Mouse (Mus musculus): Measurements from ENCODE around the gene Fmo3. TPM values are rescaled to one million over a fixed set of nuclear protein-coding genes. Genes with fewer than 3 reads are reported as not detected.

Fmo3 gene
- not detected for total RNA-seq (2021)
- long read RNA-seq, experiment 1 = 0 reads
- long read RNA-seq, experiment 2 = 0 reads

- intact Hi-C loops (cut with DNase I) = no loop called here
- DNase-seq (ENCODE audit: low spot score in 2 of 2) = no peak
These were observed at the start of gene Fmo3 for GRCm38 (mm10) chr1:162984428-162984827. Gene Fmo3 (minus strand): TSS chr1:162984528.

- intact Hi-C loops (cut with DNase I) = no loop called here
- DNase-seq (ENCODE audit: low spot score in 2 of 2) = peak; percentile 5 to 43
These were observed 38.7 kb upstream of the Fmo3 start for GRCm38 (mm10) chr1:163023075-163023474.

- intact Hi-C loops (cut with DNase I) = no loop called here
- no peak for DNase-seq (ENCODE audit: low spot score in 2 of 2)
These were observed 24.9 kb upstream of the Fmo3 start for GRCm38 (mm10) chr1:163009220-163009619.

DNA sequence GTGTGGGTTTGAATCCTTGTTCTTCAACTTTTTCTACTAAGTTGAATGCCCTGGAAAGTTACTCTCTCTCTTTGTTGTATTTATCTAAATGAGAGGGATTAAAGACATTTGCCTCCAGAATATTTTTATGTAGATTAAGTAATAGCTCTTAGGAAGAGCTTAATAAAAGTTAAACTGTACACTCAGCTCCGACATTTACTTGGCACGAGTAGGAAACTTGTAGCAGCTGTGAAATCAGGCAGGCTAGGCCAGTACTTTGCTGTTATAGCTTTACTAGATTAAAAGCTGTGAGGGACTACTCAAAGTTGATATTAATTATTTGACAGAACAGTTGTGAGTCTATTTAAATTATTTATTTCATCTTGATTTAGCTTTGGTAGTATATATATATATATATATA is 19.2 kb upstream of the Fmo3 start:
- intact Hi-C loops (cut with DNase I) = no loop called here
- no peak for DNase-seq (ENCODE audit: low spot score in 2 of 2)

DNA sequence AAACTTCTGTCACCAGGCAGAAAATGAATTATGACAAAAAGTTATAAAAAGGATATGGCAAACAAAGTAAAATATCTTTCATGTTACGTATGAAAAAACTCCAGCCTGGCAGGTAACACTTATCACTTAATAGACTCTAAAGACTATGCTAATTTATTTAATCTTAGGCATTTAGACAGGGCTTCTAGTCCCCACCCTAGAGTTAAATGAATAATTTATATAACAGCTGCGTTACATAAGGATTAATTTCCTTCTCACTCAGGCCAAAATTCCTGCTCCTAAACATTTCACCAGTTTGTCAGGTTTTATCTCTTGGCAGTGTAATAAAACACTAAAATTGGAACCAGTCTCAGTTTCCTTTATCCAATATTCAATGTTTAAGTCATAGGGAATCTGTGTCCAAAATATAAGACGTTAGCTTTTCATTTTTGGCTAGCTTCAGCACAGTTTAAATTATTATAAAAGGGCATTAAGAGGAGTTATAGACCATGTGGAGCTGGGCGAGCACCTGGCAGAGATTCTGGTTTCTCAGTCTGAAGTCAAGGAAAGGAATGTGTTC is 17.0 kb upstream of the Fmo3 start:
- DNase-seq (ENCODE audit: low spot score in 2 of 2) = no peak
- intact Hi-C loops (cut with DNase I) = no loop called here

GRCm38 (mm10) chr1:162987546-162987945 is 3.2 kb upstream of the Fmo3 start:
- no peak for DNase-seq (ENCODE audit: low spot score in 2 of 2)
- intact Hi-C loops (cut with DNase I) = no loop called here

GRCm38 (mm10) chr1:162986777-162987176 is 2.4 kb upstream of the Fmo3 start:
- intact Hi-C loops (cut with DNase I) = no loop called here
- DNase-seq (ENCODE audit: low spot score in 2 of 2) = no peak

- DNase-seq (ENCODE audit: low spot score in 2 of 2) = no peak
- intact Hi-C loops (cut with DNase I) = no loop called here
These were observed 1.9 kb upstream of the Fmo3 start for GRCm38 (mm10) chr1:162986121-162986748.

- DNase-seq (ENCODE audit: low spot score in 2 of 2) = no peak
- intact Hi-C loops (cut with DNase I) = no loop called here
These were observed 20.8 kb downstream of the Fmo3 start for GRCm38 (mm10) chr1:162963556-162963955.

DNA sequence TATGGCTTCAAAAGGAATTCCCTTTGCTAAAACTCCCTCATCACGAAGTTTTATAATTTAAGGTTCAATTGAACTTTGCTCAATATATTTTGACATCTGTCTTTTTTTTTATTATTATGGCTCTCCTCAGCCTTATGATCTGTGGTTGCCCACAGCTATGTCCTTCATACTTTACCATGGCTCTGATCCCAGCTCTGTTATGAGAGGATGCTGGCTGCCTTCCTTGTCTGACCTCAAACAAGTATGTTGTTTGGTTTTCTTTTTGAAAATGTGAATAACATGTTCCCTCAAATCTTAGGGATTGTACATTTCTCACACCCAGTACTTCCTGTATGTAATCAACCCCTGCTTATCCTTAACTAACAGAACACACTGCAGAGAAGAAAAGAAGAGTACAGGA is 26.9 kb downstream of the Fmo3 start:
- intact Hi-C loops (cut with DNase I) = no loop called here
- no peak for DNase-seq (ENCODE audit: low spot score in 2 of 2)

DNA sequence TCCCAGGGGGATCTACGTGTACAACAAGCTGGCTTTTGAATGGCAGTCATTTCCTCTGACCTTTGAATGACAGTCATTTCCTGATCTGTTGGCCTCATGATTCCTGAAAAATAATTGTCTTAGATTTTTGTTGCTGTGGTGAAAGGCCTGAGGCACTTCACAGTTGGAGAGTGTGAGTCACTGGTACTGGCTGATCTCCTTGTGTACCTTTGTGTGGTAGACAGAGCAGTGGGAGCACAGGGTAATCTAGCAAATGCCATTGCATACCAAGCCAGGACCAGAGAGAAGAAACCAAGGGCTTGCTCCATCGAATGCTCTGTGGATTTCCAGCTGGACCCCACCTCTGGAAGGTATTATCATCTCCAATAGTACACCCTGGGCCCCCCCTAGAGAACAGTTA is 31.2 kb downstream of the Fmo3 start:
- no peak for DNase-seq (ENCODE audit: low spot score in 2 of 2)
- intact Hi-C loops (cut with DNase I) = no loop called here

GRCm38 (mm10) chr1:162949763-162950162 is 34.6 kb downstream of the Fmo3 start:
- intact Hi-C loops (cut with DNase I) = no loop called here
- no peak for DNase-seq (ENCODE audit: low spot score in 2 of 2)

DNA sequence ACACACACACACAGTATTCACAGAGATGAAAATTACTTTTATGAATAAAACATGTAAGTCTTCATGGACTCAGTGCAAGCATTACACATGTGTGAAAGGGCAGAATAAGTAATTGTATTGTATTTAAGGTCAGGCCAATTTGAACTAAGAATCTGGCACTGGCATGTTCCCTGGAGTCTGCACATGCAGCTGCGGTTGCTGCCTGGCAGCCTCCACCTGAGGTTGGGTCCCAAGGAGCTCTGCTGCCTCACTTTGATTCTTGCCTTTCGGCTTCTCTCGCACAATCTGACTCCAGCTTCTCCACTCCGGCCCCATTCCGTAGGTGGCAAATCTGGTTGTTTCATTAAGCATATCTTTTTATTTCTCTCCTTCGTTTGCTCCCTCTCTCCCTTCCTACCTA is 36.4 kb downstream of the Fmo3 start:
- intact Hi-C loops (cut with DNase I) = no loop called here
- DNase-seq (ENCODE audit: low spot score in 2 of 2) = no peak

DNA sequence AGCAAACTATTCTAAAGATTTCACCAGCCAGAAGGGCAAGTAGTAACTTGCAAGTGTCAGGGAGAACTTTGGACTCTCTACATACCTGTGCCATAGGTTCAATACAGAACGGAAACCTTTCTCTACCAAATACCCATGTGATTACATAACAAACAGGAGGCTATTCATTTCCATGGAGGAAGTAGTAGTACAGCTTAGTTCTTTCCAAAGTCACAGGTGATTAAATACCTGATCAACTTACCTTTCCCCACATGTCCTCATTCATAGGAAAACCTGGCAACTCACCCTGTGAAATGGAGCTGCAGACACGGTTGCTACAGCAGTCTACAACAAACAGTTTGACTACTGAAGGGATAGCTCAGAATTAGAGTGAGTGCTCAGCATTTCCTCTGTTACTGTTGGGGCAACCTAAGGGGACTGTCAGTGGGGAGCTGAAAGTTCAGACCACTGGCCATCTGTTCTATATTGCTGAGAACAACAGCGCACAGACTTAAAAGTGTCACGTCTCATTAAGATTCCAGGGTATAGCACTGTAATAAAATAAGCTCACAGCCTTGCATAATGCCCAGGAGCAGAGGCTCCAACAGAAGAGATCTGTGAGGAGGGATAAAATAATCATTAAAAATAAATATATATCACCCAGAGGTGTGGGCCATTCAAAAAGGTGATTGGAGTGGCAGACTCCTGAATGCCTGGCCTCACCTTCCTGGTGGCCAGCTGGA is 37.3 kb downstream of the Fmo3 start:
- intact Hi-C loops (cut with DNase I) = no loop called here
- DNase-seq (ENCODE audit: low spot score in 2 of 2) = no peak

DNA sequence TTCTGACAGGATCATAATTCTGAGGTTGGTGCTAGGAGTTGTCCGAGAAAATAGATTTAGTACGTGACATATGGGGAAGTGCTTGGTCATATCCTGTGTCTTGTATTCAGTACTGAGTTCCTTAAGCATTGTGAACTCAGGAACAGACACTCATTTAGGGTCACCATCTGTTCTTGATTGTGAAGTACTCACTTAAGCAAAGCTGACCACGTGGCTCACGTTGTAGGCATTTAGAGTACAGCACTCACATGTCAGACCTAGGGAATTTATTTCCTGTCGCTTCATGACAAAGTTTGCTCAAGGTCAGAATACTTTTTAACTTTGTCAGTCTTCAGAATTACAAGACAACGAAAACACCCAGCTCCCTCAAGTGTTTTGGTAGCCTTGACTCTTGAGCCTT is 40.6 kb downstream of the Fmo3 start:
- intact Hi-C loops (cut with DNase I) = no loop called here
- no peak for DNase-seq (ENCODE audit: low spot score in 2 of 2)

DNA sequence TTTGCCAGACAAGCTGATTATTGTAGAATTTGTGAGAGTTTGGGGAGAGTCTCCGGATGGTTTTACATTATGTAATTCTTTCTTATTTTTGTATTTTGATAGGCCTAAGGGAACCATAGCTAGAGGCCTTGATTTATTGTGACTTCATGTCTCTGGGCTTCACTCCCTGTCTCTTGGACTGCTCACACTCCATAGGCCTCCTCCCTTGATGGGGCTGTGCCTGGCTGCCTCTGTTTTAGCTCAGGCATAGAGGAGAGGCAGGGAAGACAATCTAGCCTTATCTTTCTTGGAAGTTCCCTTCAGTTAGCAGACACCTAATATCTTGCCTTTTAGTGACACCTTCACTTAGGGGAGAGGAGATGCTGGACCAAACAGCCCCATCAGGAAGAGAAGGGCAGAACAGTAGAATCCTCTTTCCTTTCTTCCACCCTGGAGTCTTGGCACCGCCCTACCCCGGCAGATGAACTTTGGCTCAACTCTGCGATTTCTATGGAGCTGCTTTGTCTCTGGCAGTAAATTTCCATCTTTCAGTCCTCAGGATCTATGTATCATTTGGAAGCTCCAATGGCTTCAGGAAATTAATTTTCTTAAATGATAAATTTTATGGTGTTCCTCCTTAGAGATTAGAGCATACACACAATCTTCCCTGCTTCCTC is 45.5 kb downstream of the Fmo3 start:
- intact Hi-C loops (cut with DNase I) = no loop called here
- DNase-seq (ENCODE audit: low spot score in 2 of 2) = no peak

- intact Hi-C loops (cut with DNase I) = no loop called here
These were observed 46.2 kb downstream of the Fmo3 start for GRCm38 (mm10) chr1:162937970-162938695.

DNA sequence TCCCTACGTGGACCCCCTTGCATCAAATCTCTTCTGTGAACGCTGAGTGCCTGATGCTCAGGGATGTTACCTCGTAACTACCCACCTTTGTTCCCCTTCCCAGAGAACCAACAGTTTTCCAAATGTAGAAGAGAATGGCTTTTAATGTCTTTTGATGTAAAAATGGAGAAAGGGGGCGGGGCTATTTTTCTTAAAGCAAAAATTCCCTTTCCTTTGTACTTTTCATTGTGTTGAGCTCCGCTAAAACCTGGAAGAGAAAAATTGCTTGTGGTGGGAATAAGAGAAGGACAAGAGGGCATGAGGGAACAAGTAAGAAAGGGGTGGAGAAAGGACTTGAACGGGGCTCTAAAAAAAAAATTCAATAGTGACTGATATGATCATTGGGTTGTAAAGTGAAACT is 46.9 kb downstream of the Fmo3 start, which contains the start of gene Fmo6:
TSS of gene Fmo6 (minus strand) at position 101 of the 400 bp plus-strand sequence.
- DNase-seq (ENCODE audit: low spot score in 2 of 2) = no peak
- intact Hi-C loops (cut with DNase I) = no loop called here

More at GRCm38 (mm10) chr1:162937970-162938695, 46.2 kb downstream of the Fmo3 start:
- no peak for DNase-seq (ENCODE audit: low spot score in 2 of 2)

DNA sequence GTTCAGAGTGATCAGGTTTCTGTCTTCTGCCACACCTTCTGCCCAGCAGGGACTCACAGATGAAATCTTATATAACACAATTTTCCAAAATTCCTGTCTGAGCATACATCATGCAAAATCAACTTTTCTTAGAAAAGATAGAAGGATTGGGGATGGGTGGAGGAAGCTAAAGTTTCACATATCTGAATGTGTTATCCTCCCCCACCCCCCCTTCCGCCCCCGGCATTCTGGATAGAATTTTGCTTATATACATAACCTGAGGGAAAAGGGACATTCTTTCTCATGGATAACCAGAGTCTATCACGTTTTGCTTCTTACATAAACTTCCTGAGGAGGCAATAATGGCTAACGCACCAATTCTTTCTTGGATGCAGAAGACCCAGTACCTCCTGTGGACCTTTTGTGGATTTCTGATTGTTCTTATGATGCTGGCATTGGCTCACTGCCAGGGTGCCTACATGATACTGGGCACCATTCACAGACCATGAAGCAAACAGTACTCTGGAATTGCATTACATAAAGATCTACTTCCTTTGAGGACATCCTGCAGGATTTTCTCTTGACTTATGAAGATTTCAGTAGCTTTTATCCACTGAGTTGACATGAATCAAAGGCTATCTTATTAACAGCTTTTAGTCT is 49.8 kb downstream of the Fmo3 start:
- intact Hi-C loops (cut with DNase I) = no loop called here

More for the DNA sequence above, 49.8 kb downstream of the Fmo3 start:
- peak in 1 of 2 experiments; percentile 6 for DNase-seq (ENCODE audit: low spot score in 2 of 2)

All from left cerebral cortex, postnatal 14 days (tissue).